Mouse (Mus musculus) urinary bladder, adult 2 months (tissue): ENCODE results near the gene Cct7. TPM values are rescaled to one million over a fixed set of nuclear protein-coding genes. Genes with fewer than 3 reads are reported as not detected.

Experiments used
- DNase-seq: peaks from one replicate; pipeline ENCODE4 v3.0.0; 2022; ENCODE audit warnings: low spot score
- polyA plus RNA-seq: library from polyadenylated mRNA; depleted of rRNA; stranded (reverse); fragments of >200 nt; gene quantifications from 2 replicates; pipeline ENCODE4 v1.2.3, GENCODE M21; 2012; rRNA removed

The Cct7 gene
- polyA plus RNA-seq, 1 experiment = 154 TPM

DNA sequence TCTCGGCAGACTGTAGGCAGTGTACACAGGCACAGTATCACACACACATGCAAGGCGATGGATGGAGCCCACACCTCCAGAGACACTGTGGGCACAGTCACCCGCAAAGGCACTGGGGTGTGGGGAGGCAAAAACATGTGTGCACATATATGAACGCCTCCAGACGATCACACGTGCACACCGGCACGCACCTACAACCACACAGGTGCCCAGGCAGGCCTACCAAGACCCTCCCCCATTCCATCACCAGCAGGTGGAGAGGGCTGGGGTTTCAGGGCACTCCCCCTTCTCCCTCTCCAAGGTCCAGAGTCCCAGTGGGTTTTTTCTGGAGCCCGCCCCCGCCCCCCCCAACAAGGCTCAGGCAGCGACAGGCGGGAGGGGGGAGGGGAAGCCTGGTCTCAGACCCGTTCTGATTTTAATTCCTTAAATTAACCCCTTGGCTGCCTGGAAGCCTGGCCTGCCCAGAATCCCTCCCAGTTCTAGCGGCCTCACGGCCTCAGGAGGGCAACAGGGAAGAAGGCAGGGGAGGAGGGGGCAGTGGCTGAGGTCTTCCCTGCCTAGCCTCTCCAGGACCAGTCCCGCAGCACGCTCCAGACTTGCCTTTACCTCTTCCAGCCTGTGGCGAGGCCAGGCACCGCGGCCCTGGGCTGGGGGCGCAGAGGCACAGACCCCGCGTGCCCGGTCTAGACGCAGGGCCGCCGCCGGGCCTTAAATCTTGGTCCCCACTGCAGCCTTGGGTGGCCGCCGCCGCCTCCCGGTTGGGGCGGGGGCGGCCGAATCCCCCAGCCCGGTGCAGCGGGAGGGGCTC is 51.0 kb downstream of the Cct7 start:
- no peak for DNase-seq

DNA sequence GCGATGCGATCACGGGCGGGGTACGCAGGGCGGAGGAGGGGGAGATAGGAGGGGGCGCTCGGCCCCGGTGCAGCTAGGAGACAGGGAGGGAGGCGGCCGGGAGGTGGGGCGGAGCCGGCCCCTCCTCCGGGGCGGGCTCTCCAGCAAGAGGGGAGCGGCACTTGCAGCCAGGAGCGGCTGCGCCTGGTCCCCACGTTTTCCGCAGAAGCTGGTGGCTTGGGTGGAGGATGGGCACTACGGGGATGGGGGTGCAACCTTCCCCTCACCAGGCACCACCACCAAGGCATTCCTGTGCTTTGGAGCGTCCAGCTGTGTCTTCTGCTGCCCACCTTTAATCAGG is 51.6 kb downstream of the Cct7 start, which contains the start of gene Fbxo41:
Fbxo41 (minus strand) TSS at position 84 of the 340 bp plus-strand sequence.
- DNase-seq = no peak

DNA sequence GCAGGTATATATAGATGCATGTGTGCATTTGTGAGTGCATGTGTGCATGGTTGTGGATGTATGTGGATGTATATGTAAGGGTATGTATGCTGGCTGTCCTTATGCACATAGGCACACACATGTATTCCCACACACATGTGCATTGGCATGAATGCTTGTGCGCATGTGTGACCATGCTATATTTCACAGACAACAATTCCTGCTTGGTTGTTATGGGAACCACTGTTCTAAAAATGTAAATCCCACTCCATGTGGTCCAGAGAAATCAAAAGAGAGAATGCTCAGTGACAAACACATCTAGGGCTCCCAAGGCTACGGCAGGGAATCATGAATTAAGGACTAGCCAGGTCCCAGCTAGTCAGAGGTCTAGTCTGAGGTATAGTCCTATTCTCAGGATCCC is 53.6 kb downstream of the Cct7 start:
- no peak for DNase-seq

DNA sequence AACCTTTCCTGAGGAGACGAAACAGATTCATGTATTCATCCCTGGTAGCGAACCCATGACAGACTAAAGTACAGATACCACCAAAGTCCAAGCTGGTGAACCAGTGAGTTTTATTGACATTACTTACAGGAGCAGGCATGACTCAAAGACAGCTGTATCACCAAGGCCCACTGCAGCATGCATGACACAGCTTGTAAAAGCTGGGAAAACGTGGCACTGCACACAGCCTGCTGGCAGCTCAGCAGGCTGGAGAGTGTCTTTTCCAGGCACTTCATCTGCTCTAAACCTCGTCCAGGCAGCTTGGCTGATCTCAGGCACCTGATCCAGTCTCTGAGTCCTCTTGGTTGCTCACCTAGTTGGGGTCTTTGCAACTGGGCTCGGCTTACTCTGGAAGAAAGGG is 57.3 kb downstream of the Cct7 start:
- no peak for DNase-seq

GRCm38 (mm10) chr6:85510476-85510875 is 59.2 kb downstream of the Cct7 start:
- no peak for DNase-seq

- peak; percentile 34 for DNase-seq
These were observed 60.2 kb downstream of the Cct7 start for GRCm38 (mm10) chr6:85511286-85512055.

DNA sequence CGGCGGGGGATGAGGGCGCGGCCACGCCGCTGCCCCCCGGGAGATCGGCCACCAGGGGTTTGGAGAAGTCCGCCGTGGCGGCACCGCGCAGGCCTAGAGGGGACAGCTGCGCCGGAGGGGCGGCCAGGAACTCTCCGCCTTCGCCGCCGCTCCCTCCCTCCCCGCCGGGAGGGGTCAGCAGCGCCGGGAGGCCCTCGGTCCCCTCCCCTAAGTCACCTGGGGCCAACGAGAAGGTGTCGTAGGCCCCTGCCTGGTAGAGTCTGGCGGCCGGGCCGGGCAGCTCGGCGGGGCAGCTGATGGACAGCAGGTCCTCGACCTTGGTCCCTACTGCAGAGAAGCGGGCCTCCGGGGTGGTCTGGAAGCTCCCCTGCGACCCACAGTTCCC is 60.7 kb downstream of the Cct7 start:
- DNase-seq = no peak

- DNase-seq = no peak
These were observed 61.5 kb downstream of the Cct7 start for GRCm38 (mm10) chr6:85512577-85513530.

DNA sequence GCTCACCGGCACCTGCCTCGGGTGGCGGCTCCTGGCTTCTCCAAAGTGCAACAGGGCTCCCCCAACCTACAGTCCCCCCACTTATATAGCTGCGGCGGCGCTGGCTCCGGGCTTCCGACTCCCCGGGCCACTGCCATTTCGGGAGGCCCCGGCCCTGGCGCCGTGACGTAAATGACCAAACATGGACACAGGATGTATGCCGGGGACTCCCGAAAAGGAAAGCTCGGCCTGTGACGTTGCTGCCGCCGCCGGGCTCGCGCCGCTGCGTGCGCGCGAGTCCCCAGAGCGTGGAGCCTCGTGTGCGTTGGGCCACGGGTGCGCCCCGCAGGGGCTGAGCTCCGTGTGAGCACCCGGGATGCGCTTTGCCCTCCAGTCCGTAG is 62.2 kb downstream of the Cct7 start, which contains the start of gene Egr4:
Egr4 (minus strand) TSS at position 59 of the 380 bp plus-strand sequence.
- DNase-seq = no peak

DNA sequence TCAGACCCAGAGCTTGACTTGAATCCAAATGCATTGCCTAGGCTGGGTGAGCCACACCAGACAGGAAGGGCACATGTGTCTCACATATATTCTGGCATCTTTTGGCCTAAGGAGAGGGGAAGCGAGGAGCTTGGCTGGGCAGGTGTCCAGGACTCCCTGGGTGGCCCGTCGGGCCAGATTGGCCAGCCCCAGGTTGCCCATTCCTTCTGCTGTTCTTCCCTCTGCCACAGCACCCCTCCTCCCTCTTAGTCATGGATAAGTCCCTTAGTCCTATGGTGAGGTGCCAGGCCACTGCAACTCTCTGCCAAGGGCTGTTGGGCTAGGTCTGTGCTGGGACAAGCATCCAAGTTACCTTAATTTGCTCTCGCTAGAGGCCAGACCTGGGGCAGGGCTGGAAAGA is 64.6 kb downstream of the Cct7 start:
- no peak for DNase-seq

Other genes with a start within 250 kb of the Cct7 start
- gene Sfxn5, start 118.1 kb upstream of the Cct7 start, polyA plus RNA-seq = 3.9 and 4.2 TPM in 2 replicates
- gene Rab11fip5, start 76.9 kb upstream of the Cct7 start, polyA plus RNA-seq = 56.5 and 58.1 TPM in 2 replicates
- gene Noto, start 27.6 kb upstream of the Cct7 start, polyA plus RNA-seq = not detected in 2 replicates
- gene Smyd5, start 19.5 kb upstream of the Cct7 start, polyA plus RNA-seq = 20.6 and 28.0 TPM in 2 replicates
- gene Pradc1, start 456 bp downstream of the Cct7 start, polyA plus RNA-seq = 14.1 and 17.2 TPM in 2 replicates
- 2.2 TPM in 2 replicates for gene Fbxo41, start 51.5 kb downstream of the Cct7 start, polyA plus RNA-seq
- gene Egr4, start 62.1 kb downstream of the Cct7 start, polyA plus RNA-seq = 0.03 TPM in 1 of 2 replicates, not detected in the other
- gene Alms1, start 136.0 kb downstream of the Cct7 start, polyA plus RNA-seq = 2.5 and 3.3 TPM in 2 replicates